Mouse (Mus musculus): ENCODE data around the gene Ss18l2.
A peak's percentile ranks its signal among the peaks of the same experiment; 100 is the strongest.

Ss18l2 gene

DNA sequence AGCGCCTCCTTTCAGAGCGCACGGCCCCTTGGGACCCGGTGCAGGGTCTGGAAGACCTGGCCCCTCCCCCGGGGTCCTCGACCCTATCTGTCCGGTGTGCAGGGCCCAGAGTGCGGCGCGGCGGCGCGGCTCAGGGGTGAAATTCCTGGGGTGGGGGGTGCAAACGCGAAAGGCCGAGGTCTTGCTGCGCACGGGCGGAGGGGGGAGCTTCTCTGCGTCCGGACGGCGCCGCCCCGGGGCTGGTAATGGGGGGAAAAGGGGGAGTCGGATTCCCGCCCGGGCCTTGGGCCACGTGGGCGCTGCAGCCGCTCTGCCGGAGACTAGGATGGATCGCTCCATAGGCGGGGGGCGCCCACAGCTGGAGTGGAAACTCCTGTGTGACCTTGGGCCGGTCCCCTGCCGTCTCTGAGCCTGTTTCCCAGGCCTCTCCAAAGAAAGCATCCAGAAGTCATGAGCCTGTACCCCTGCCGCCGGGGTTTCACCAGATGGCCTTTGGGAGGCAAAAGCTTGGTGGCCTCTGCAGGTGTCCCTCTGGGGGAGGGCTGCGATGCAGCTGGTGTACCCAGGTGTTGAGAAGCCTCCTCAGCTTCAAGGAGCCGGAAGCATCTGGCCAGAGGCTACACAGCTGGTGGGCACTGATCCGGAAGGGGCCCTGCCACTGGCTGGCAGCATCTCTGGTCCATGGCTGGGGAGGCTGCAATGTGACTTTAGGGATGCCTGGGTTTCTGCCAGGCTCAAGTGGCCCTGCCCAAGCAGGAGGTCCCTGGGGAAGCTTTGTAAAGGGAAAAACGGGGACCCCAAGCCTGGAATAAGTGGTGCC lies 50.4 kb downstream of the Ss18l2 start:
- peak; percentile 63 for DNase-seq

- no peak for DNase-seq
These were observed 51.0 kb downstream of the Ss18l2 start for GRCm38 (mm10) chr9:121761091-121761665.

- DNase-seq: peak; percentile 46
These were observed 51.7 kb downstream of the Ss18l2 start for GRCm38 (mm10) chr9:121761787-121762186.

DNA sequence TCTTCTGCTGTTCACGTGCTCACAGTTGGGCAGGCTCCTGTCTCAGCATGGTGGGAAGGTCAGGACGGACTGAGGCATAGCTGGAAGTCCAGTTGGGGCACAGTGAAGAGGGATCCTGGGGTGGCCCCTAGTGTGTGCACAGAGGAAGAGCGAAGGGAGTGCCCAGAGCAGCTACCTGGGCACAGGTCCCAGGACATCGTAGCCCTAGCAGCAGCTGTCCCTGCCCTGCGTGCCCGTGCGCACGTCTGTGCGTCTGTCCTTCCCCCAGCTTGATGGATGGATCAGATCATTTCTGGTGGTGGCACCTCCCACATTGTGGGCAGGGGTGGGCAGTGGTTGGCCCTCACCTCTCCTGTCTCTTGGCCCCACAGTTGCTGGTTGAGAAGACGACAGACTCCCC lies 52.1 kb downstream of the Ss18l2 start:
- peak; percentile 38 for DNase-seq

DNA sequence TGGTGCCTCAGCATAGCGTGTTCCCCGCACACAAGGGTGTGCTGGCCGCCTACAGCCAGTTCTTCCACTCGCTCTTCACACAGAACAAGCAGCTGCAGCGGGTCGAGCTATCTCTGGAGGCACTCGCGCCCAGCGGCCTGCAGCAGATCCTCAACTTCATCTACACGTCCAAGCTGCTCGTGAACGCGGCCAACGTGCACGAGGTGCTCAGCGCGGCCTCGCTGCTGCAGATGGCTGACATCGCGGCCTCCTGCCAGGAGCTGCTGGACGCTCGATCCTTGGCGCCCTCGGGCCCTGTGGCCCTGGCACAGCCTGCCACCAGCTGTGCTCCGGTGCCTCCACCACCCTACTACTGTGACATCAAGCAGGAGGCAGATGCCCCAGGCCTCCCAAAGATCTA lies 52.6 kb downstream of the Ss18l2 start:
- peak; percentile 42 for DNase-seq
